Mouse (Mus musculus): ENCODE measurements around the gene Zfp644. TPM values are rescaled to one million over a fixed set of nuclear protein-coding genes. Genes with fewer than 3 reads are reported as not detected.

Gene Zfp644
- polyA plus RNA-seq, 1 experiment from 2014 or later, result 16.7 TPM

DNA sequence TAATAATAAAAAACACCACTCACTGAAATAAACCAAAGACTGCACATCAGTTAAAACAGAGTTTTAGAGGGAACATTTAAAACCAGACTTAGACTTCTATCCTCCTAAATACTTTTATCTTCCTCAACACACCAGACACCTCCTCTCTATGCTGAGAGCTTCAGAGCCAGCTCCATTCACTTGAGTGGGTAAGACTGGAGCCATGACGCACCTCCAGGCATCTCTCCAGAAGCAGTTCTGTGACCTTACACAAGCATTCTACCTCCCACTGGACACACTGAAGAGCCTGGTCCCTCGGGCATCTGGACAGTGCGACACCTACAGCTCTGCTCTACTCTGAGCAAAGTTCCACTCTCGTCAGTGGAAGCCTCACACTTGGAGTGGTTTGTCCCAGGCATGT is 73.8 kb downstream of the Zfp644 start:
- WGBS (ENCODE audit: insufficient replicate concordance), result 85% methylated on average over 4 of the region's 4 CpGs
- H3K36me3 ChIP-seq (replicated peaks), result peaks cover 56% of the 10 kb centered on the region

DNA sequence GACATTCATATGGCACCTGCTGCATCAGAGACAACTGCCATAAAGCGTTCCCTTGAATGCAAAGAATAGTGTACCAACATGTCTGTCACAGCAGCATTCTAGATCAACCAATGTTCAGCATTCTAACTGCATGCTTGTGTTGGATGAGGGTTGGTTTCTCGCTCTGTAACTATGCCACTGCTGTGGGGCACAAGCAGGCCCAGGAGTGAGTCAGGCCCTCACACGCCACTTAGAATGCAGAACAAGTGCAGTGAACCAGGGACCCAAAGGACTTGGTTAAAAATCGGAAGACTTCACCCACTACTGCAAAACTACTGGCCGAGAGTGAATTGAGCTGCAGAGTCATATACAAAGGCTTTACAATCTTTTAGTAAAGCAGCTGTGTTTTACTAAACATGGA is 74.9 kb downstream of the Zfp644 start:
- Histone ChIP-seq H3K4me3 (replicated peaks) (no peak overlapping the region), H3K27ac (replicated peaks) (no peak overlapping the region), H3K4me1 (replicated peaks) (no peaks in the 10 kb centered on the region), H3K9ac (no peak overlapping the region), H3K27me3 (no peaks in the 10 kb centered on the region), H3K9me3 (replicated peaks) (no peaks in the 10 kb centered on the region), H3K4me2 (no peak overlapping the region), H3K36me3 (replicated peaks) (peaks cover 61% of the 10 kb centered on the region)
- WGBS (ENCODE audit: insufficient replicate concordance), result 84% methylated on average over 5 of the region's 5 CpGs
- no peak for ATAC-seq (ENCODE audit: insufficient read depth)

More for the DNA sequence above, 73.8 kb downstream of the Zfp644 start:
- Histone ChIP-seq H3K4me3 (replicated peaks) (no peak overlapping the region), H3K9ac (no peak overlapping the region), H3K4me1 (replicated peaks) (no peaks in the 10 kb centered on the region), H3K9me3 (replicated peaks) (no peaks in the 10 kb centered on the region), H3K27ac (replicated peaks) (no peak overlapping the region), H3K27me3 (no peaks in the 10 kb centered on the region), H3K4me2 (no peak overlapping the region)
- ATAC-seq (ENCODE audit: insufficient read depth), result no peak

DNA sequence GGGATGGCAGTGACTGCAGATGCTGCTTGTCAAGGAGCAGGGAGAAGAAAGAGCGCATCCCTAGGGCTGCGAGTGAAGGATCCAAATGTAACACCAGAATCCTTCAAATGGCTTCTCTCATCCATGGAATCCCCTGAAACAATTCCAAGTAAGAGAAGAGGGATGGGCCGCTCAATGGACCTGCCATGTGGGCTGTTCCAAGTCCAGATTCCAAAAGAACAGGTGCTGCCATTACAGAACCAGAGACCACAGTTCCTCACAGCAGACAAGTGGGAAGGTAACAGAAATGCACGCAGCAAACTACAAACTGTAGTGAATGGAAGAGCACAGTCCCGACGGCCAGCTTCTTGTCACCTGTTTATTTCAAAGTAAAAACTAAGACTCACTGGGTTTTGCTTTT is 76.6 kb downstream of the Zfp644 start:
- WGBS (ENCODE audit: insufficient replicate concordance), result 88% methylated on average over 6 of the region's 6 CpGs
- no peak for ATAC-seq (ENCODE audit: insufficient read depth)
- peaks cover 58% of the 10 kb centered on the region for H3K36me3 ChIP-seq (replicated peaks)

DNA sequence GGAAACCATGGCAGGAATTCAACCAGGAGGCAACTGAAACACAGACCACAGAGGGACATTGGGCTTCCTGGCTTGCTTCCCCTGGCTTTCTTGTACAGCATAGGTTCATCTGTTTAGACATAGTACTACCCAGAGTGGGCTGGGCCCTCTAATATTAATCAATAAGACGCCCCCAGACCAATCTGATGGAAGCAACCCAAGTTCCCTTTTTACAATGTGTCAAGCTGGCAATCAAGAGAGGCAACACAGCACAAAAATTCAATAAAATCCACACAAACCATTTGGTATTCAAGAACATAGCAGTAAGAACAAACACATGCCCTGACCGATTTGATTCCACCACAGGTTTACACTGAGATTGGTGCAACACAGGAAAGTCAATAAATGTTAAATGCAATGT is 82.1 kb downstream of the Zfp644 start:
- Histone ChIP-seq H3K4me2 (no peak overlapping the region), H3K9me3 (replicated peaks) (no peaks in the 10 kb centered on the region), H3K9ac (no peak overlapping the region), H3K4me1 (replicated peaks) (no peaks in the 10 kb centered on the region), H3K27me3 (no peaks in the 10 kb centered on the region), H3K27ac (replicated peaks) (no peak overlapping the region), H3K4me3 (replicated peaks) (no peak overlapping the region), H3K36me3 (replicated peaks) (peaks cover 29% of the 10 kb centered on the region)
- 70% methylated on average over 2 of the region's 2 CpGs for WGBS (ENCODE audit: insufficient replicate concordance)
- no peak for ATAC-seq (ENCODE audit: insufficient read depth)

More for the DNA sequence above, 76.6 kb downstream of the Zfp644 start:
- no peak overlapping the region for H3K27ac ChIP-seq (replicated peaks)
- no peak overlapping the region for H3K4me2 ChIP-seq
- H3K9ac ChIP-seq, result no peak overlapping the region
- H3K27me3 ChIP-seq, result no peaks in the 10 kb centered on the region
- H3K9me3 ChIP-seq (replicated peaks), result no peaks in the 10 kb centered on the region
- H3K4me3 ChIP-seq (replicated peaks), result no peak overlapping the region
- H3K4me1 ChIP-seq (replicated peaks), result no peaks in the 10 kb centered on the region

GRCm38 (mm10) chr5:106614570-106614969 is 82.5 kb downstream of the Zfp644 start:
- Histone ChIP-seq H3K4me3 (replicated peaks) (no peak overlapping the region), H3K9me3 (replicated peaks) (no peaks in the 10 kb centered on the region), H3K27me3 (no peaks in the 10 kb centered on the region), H3K9ac (no peak overlapping the region), H3K4me2 (no peak overlapping the region), H3K27ac (replicated peaks) (no peak overlapping the region), H3K4me1 (replicated peaks) (no peaks in the 10 kb centered on the region), H3K36me3 (replicated peaks) (peaks cover 28% of the 10 kb centered on the region)
- no peak for ATAC-seq (ENCODE audit: insufficient read depth)
- WGBS (ENCODE audit: insufficient replicate concordance), result 61% methylated on average over 7 of the region's 7 CpGs

- Histone ChIP-seq H3K27ac (replicated peaks) (no peak overlapping the region), H3K36me3 (replicated peaks) (peaks cover 20% of the 10 kb centered on the region), H3K9ac (no peak overlapping the region), H3K4me2 (no peak overlapping the region), H3K4me3 (replicated peaks) (no peak overlapping the region), H3K4me1 (replicated peaks) (no peaks in the 10 kb centered on the region), H3K9me3 (replicated peaks) (no peaks in the 10 kb centered on the region), H3K27me3 (no peaks in the 10 kb centered on the region)
- WGBS (ENCODE audit: insufficient replicate concordance), result 86% methylated on average over 2 of the region's 2 CpGs
- ATAC-seq (ENCODE audit: insufficient read depth), result no peak
These were observed 84.9 kb downstream of the Zfp644 start for GRCm38 (mm10) chr5:106612151-106612550.

- WGBS (ENCODE audit: insufficient replicate concordance), result 85% methylated on average over 4 of the region's 4 CpGs
- no peak within 1 kb of the TSS for H3K27ac ChIP-seq (replicated peaks)
- no peak for ATAC-seq (ENCODE audit: insufficient read depth)
These were observed 88.3 kb downstream of the Zfp644 start, which contains the start of gene Gm17304 for GRCm38 (mm10) chr5:106608798-106609197. Gene Gm17304, plus strand, starts transcription at chr5:106609098.

GRCm38 (mm10) chr5:106607081-106607480 is 90.0 kb downstream of the Zfp644 start:
- no peaks in the 10 kb centered on the region for H3K9me3 ChIP-seq (replicated peaks)
- WGBS (ENCODE audit: insufficient replicate concordance), result 82% methylated on average over 5 of the region's 5 CpGs
- H3K4me1 ChIP-seq (replicated peaks), result no peaks in the 10 kb centered on the region
- ATAC-seq (ENCODE audit: insufficient read depth), result no peak
- H3K4me3 ChIP-seq (replicated peaks), result no peak overlapping the region
- no peaks in the 10 kb centered on the region for H3K27me3 ChIP-seq
- H3K27ac ChIP-seq (replicated peaks), result no peak overlapping the region
- H3K9ac ChIP-seq, result no peak overlapping the region
- no peak overlapping the region for H3K4me2 ChIP-seq
- peaks cover 15% of the 10 kb centered on the region for H3K36me3 ChIP-seq (replicated peaks)

More at GRCm38 (mm10) chr5:106608798-106609197, 88.3 kb downstream of the Zfp644 start, which contains the start of gene Gm17304:
- Histone ChIP-seq H3K4me2 (no peak within 1 kb of the TSS), H3K9ac (no peak within 1 kb of the TSS), H3K4me1 (replicated peaks) (no peaks in the 10 kb centered on the region), H3K9me3 (replicated peaks) (no peaks in the 10 kb centered on the region), H3K36me3 (replicated peaks) (peaks cover 17% of the 10 kb centered on the region), H3K27me3 (no peaks in the 10 kb centered on the region), H3K4me3 (replicated peaks) (no peak within 1 kb of the TSS)

DNA sequence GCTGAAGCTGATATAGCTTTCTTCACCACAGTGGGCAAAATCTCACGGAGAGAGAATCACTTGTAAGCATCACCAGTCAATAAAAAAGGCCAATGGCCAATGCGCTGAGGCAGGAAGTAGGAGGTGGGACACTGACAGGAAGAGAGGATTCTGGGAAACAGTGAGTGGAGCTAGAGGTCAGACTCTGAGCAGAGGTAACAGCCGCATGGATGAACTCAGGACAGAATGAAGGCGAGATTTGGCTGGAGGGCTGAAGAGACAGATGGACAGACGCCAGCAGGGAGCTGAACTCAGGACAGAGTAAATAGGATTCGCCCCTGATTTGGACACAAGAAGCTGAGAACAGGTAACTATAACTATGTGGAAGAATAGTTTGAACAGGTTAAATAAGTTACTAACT is 92.0 kb downstream of the Zfp644 start:
- no peaks in the 10 kb centered on the region for H3K27me3 ChIP-seq
- H3K4me1 ChIP-seq (replicated peaks), result no peaks in the 10 kb centered on the region
- 85% methylated on average over 6 of the region's 6 CpGs for WGBS (ENCODE audit: insufficient replicate concordance)
- H3K9ac ChIP-seq, result no peak overlapping the region
- H3K36me3 ChIP-seq (replicated peaks), result peaks cover 6% of the 10 kb centered on the region
- no peak overlapping the region for H3K27ac ChIP-seq (replicated peaks)
- no peak overlapping the region for H3K4me2 ChIP-seq
- no peaks in the 10 kb centered on the region for H3K9me3 ChIP-seq (replicated peaks)
- no peak for ATAC-seq (ENCODE audit: insufficient read depth)
- no peak overlapping the region for H3K4me3 ChIP-seq (replicated peaks)

DNA sequence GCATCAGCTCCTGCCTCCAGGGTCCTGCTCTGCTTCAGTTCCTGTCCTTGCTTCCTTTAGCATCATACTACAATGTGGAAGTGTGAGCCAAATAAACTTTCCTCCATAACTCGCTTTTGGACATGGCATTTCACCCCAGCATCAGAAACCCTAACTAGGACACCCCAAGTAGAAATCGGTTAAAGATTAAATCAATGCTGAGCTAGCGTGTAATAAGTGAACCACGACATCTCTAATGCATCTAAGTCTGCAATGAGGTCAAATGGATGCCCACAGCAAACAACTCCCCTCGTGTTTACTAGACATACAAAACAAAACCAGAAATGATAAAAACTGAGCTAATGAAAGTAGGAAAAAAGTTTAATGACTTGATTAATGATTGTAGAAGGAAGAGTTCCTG is 92.7 kb downstream of the Zfp644 start:
- Histone ChIP-seq H3K36me3 (replicated peaks) (peaks cover 6% of the 10 kb centered on the region), H3K4me1 (replicated peaks) (no peaks in the 10 kb centered on the region)
- no peak for ATAC-seq (ENCODE audit: insufficient read depth)

GRCm38 (mm10) chr5:106599482-106599881 is 97.6 kb downstream of the Zfp644 start:
- no peak overlapping the region for H3K4me3 ChIP-seq (replicated peaks)
- no peaks in the 10 kb centered on the region for H3K4me1 ChIP-seq (replicated peaks)
- no peak overlapping the region for H3K4me2 ChIP-seq
- no peak overlapping the region for H3K27ac ChIP-seq (replicated peaks)
- H3K9me3 ChIP-seq (replicated peaks), result no peaks in the 10 kb centered on the region
- WGBS (ENCODE audit: insufficient replicate concordance), result 85% methylated on average over 8 of the region's 8 CpGs
- ATAC-seq (ENCODE audit: insufficient read depth), result no peak
- H3K27me3 ChIP-seq, result no peaks in the 10 kb centered on the region
- no peak overlapping the region for H3K9ac ChIP-seq
- no peaks in the 10 kb centered on the region; the same call in 1 of the 2 replicates for H3K36me3 ChIP-seq (replicated peaks)

More for the DNA sequence above, 92.7 kb downstream of the Zfp644 start:
- Histone ChIP-seq H3K27ac (replicated peaks) (no peak overlapping the region), H3K9ac (no peak overlapping the region), H3K4me3 (replicated peaks) (no peak overlapping the region), H3K9me3 (replicated peaks) (no peaks in the 10 kb centered on the region), H3K27me3 (no peaks in the 10 kb centered on the region), H3K4me2 (no peak overlapping the region)
- 77% methylated on average over 5 of the region's 5 CpGs for WGBS (ENCODE audit: insufficient replicate concordance)

- Histone ChIP-seq H3K9me3 (replicated peaks) (no peaks in the 10 kb centered on the region), H3K4me3 (replicated peaks) (no peak overlapping the region), H3K4me1 (replicated peaks) (no peaks in the 10 kb centered on the region), H3K4me2 (no peak overlapping the region), H3K36me3 (replicated peaks) (no peaks in the 10 kb centered on the region), H3K9ac (no peak overlapping the region), H3K27ac (replicated peaks) (no peak overlapping the region), H3K27me3 (no peaks in the 10 kb centered on the region)
- 68% methylated on average over 2 of the region's 2 CpGs for WGBS (ENCODE audit: insufficient replicate concordance)
- ATAC-seq (ENCODE audit: insufficient read depth), result no peak
These were observed 99.6 kb downstream of the Zfp644 start for GRCm38 (mm10) chr5:106597472-106597871.
